25 mouse cellular contexts compared by ENCODE assay signal in genomic region chr4:46321730-46322389, GRCm38 (mm10). TPM values are rescaled to one million over a fixed set of nuclear protein-coding genes. Genes with fewer than 3 reads are reported as not detected.
DNase-seq lines count a peak whose midpoint lies in the region; ATAC-seq and TF ChIP-seq lines count a peak whose summit lies in the region.
"Had no signal": no experiment of that assay in that cellular context is flagged by ENCODE, and none has a peak within 500 bp of the region (broad histone marks: within the 10 kb centered on the region; RNA-seq: fewer than 3 reads in every experiment).

No protein-coding gene starts in this region.

- no peaks in the 10 kb centered on the region; the same call in 1 of the 2 replicates for H3K4me1 ChIP-seq in forebrain, embryonic 11.5 days (replicated peaks; ENCODE audit: control insufficient read depth, insufficient read depth, low read length)
- no peaks in the 10 kb centered on the region; the same call in 1 of the 2 replicates for H3K4me1 ChIP-seq in forebrain, embryonic 15.5 days
- H3K4me1 ChIP-seq in midbrain, embryonic 15.5 days = 0 out of 2 replicates have a peak, but pooled peaks cover 3% of the 10 kb centered on the region
- H3K4me1 ChIP-seq in midbrain, embryonic 13.5 days (replicated peaks) = no peaks in the 10 kb centered on the region
- H3K4me1 ChIP-seq in kidney, adult 2 months (ENCODE audit: control insufficient read depth, insufficient read depth, low read length) = peaks cover 3% of the 10 kb centered on the region; the same call in 1 of the 2 replicates
- H3K4me1 ChIP-seq: embryonic facial prominence, embryonic 15.5 days; heart, embryonic 13.5 days had no signal

- ATAC-seq in forebrain, embryonic 11.5 days (replicated peaks; ENCODE audit: low FRiP score) = no peak
- no peak for ATAC-seq in forebrain, embryonic 15.5 days (replicated peaks)
- ATAC-seq in midbrain, embryonic 15.5 days (replicated peaks) = no peak
- ATAC-seq in midbrain, embryonic 13.5 days = no peak
- ATAC-seq: activated CD4-positive, CD25-positive, alpha-beta regulatory T cell, adult 4 months; CD4-positive, CD25-positive, alpha-beta regulatory T cell, adult 4 months; forebrain, embryonic 16.5 days had no signal

- no peak for TF ChIP-seq CTCF in kidney, adult 2 months (conservative IDR thresholded peaks at IDR 0.05; ENCODE audit: insufficient read depth, insufficient read length, low read depth, low read length)

- no peak for TF ChIP-seq POLR2A in kidney, adult 2 months (IDR thresholded peaks at IDR 0.05; ENCODE audit: low read depth, low read length)

- H3K4me2 ChIP-seq in forebrain, embryonic 11.5 days (ENCODE audit: low read depth, low read length, severe bottlenecking) = no peak overlapping the region
- H3K4me2 ChIP-seq in forebrain, embryonic 15.5 days (replicated peaks) = no peak overlapping the region
- no peak overlapping the region for H3K4me2 ChIP-seq in midbrain, embryonic 15.5 days
- no peak overlapping the region for H3K4me2 ChIP-seq in midbrain, embryonic 13.5 days (replicated peaks)
- H3K4me2 ChIP-seq: embryonic facial prominence, embryonic 15.5 days; heart, embryonic 13.5 days had no signal

- 78% methylated on average over 13 of the region's 13 CpGs for WGBS in forebrain, embryonic 11.5 days
- WGBS in forebrain, embryonic 15.5 days = 59% methylated on average over 13 of the region's 13 CpGs
- 60% methylated on average over 13 of the region's 13 CpGs for WGBS in midbrain, embryonic 15.5 days
- 69% methylated on average over 13 of the region's 13 CpGs for WGBS in midbrain, embryonic 13.5 days
- 53% methylated on average over 13 of the region's 13 CpGs for WGBS in kidney, adult 2 months

- H3K9me3 ChIP-seq in forebrain, embryonic 11.5 days (ENCODE audit: control insufficient read depth, low read length) = no peaks in the 10 kb centered on the region
- no peaks in the 10 kb centered on the region for H3K9me3 ChIP-seq in forebrain, embryonic 15.5 days
- no peaks in the 10 kb centered on the region for H3K9me3 ChIP-seq in midbrain, embryonic 15.5 days
- 0 out of 2 replicates have a peak, but pooled peaks cover 3% of the 10 kb centered on the region for H3K9me3 ChIP-seq in midbrain, embryonic 13.5 days
- H3K9me3 ChIP-seq: embryonic facial prominence, embryonic 15.5 days; forebrain, embryonic 10.5 days; G1E had no signal

- no peaks in the 10 kb centered on the region for H3K36me3 ChIP-seq in forebrain, embryonic 11.5 days (ENCODE audit: control insufficient read depth, insufficient read depth, low read length)
- H3K36me3 ChIP-seq in forebrain, embryonic 15.5 days = no peaks in the 10 kb centered on the region
- H3K36me3 ChIP-seq in midbrain, embryonic 15.5 days (replicated peaks) = no peaks in the 10 kb centered on the region
- no peaks in the 10 kb centered on the region for H3K36me3 ChIP-seq in midbrain, embryonic 13.5 days
- H3K36me3 ChIP-seq in kidney, adult 2 months (ENCODE audit: control insufficient read depth, insufficient read depth, low read length) = no peaks in the 10 kb centered on the region
- H3K36me3 ChIP-seq: embryonic facial prominence, embryonic 15.5 days; forebrain, embryonic 10.5 days; G1E; heart, embryonic 13.5 days had no signal

- peak; percentile 6 for DNase-seq in forebrain, embryonic 11.5 days (ENCODE audit: low spot score)
- peak; percentile 85 for DNase-seq in Muller cell, postnatal 12 days (ENCODE audit: inconsistent ontology term)
- DNase-seq in retina, embryonic 14.5 days (ENCODE audit: low spot score) = peak; percentile 67
- DNase-seq in kidney, adult 2 months = no peak
- DNase-seq: adrenal gland, adult 2 months; adrenal gland, postnatal 25 days; B cell, adult 2 months; cerebellum, adult 11 months; cerebellum, adult 8-10 months; cerebellum, postnatal 14 days; embryo, embryonic 11 days; gastrocnemius, postnatal 14 days; heart, postnatal 36 days had no signal

- H3K9ac ChIP-seq in forebrain, embryonic 11.5 days (ENCODE audit: low read length) = no peak overlapping the region
- no peak overlapping the region for H3K9ac ChIP-seq in forebrain, embryonic 15.5 days (replicated peaks)
- no peak overlapping the region for H3K9ac ChIP-seq in midbrain, embryonic 15.5 days
- no peak overlapping the region for H3K9ac ChIP-seq in midbrain, embryonic 13.5 days (replicated peaks)
- H3K9ac ChIP-seq: embryonic facial prominence, embryonic 15.5 days; heart, embryonic 13.5 days had no signal

- H3K27me3 ChIP-seq in forebrain, embryonic 11.5 days (ENCODE audit: control insufficient read depth, insufficient read depth, low read length) = no peaks in the 10 kb centered on the region; the same call in 1 of the 2 replicates
- H3K27me3 ChIP-seq in forebrain, embryonic 15.5 days = no peaks in the 10 kb centered on the region
- H3K27me3 ChIP-seq in midbrain, embryonic 15.5 days (replicated peaks) = no peaks in the 10 kb centered on the region
- H3K27me3 ChIP-seq in midbrain, embryonic 13.5 days = no peaks in the 10 kb centered on the region
- no peaks in the 10 kb centered on the region for H3K27me3 ChIP-seq in kidney, adult 2 months (replicated peaks; ENCODE audit: control insufficient read depth, insufficient read depth, low read length)

- H3K27ac ChIP-seq in forebrain, embryonic 11.5 days (ENCODE audit: low read depth, low read length) = no peak overlapping the region
- H3K27ac ChIP-seq in forebrain, embryonic 15.5 days (replicated peaks) = no peak overlapping the region
- H3K27ac ChIP-seq in midbrain, embryonic 15.5 days = 0 out of 2 replicates have a peak overlapping the region, but pooled peaks have one; percentile 9
- H3K27ac ChIP-seq in midbrain, embryonic 13.5 days = no peak overlapping the region
- no peak overlapping the region for H3K27ac ChIP-seq in kidney, adult 2 months (ENCODE audit: insufficient read depth, low read depth, low read length)
- H3K27ac ChIP-seq: embryonic facial prominence, embryonic 15.5 days; forebrain, embryonic 10.5 days; heart, embryonic 13.5 days had no signal

- H3K4me3 ChIP-seq in forebrain, embryonic 11.5 days (ENCODE audit: low read depth, low read length) = no peak overlapping the region
- no peak overlapping the region for H3K4me3 ChIP-seq in forebrain, embryonic 15.5 days
- no peak overlapping the region for H3K4me3 ChIP-seq in midbrain, embryonic 15.5 days
- H3K4me3 ChIP-seq in midbrain, embryonic 13.5 days (replicated peaks) = no peak overlapping the region
- H3K4me3 ChIP-seq in kidney, adult 2 months (ENCODE audit: insufficient read depth, low read depth, low read length) = no peak overlapping the region
- H3K4me3 ChIP-seq: embryonic facial prominence, embryonic 15.5 days; erythroblast, embryonic 14.5 days; forebrain, embryonic 10.5 days; heart, embryonic 13.5 days had no signal

RNA-seq across cellular contexts. Expression of gene Foxe1, which starts 21.5 kb away (rescaled TPM):
- polyA plus RNA-seq in forebrain, embryonic 11.5 days (2014; fragmentation: Nextera tagmentation; extraction: Ambion mirVana) = 0.08 TPM in 1 of 2 replicates, not detected in the other
- not detected in 2 replicates for polyA plus RNA-seq in forebrain, embryonic 15.5 days (2015; fragmentation: Nextera tagmentation; extraction: Ambion mirVana)
- polyA plus RNA-seq in midbrain, embryonic 15.5 days (2015; fragmentation: Nextera tagmentation; extraction: Ambion mirVana) = not detected in 2 replicates
- polyA plus RNA-seq in midbrain, embryonic 13.5 days (2015; fragmentation: Nextera tagmentation; extraction: Ambion mirVana) = not detected in 2 replicates
- not detected in 2 replicates for polyA plus RNA-seq in kidney, adult 2 months (2012; rRNA removed)
- polyA plus RNA-seq: activated CD4-positive, CD25-positive, alpha-beta regulatory T cell, adult 4 months; CD4-positive, CD25-positive, alpha-beta regulatory T cell, adult 4 months; erythroblast, embryonic 14.5 days; forebrain, embryonic 10.5 days; forebrain, embryonic 16.5 days; G1E; gonadal fat pad, adult 2 months; heart, embryonic 13.5 days had no signal
